Mouse (Mus musculus) T-cell, adult 2 months (primary cell): ENCODE measurements around the gene Tex21.

ENCODE experiments used
- DNase-seq: peaks from one replicate; pipeline ENCODE4 v3.0.0; 2022; ENCODE audit warnings: low spot score

Gene Tex21

DNA sequence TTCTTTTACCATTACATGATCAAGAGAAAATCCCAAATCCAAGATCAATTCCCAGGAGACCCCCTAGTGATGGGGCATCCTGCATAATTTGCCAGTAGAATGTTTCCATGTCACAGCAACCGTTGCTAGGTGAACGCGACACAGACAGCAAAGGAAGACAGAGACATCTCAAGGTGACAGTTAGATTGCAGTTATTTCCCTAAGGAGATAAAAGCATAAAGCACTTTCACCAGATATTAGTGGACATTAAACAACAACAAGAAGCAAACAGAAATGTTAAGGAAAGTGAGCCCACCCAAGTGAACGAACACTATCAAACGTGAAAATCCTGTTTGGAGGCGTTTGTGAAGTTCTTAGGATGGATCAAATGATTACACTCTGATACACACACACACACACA lies at the start of gene Tex21:
Gene Tex21, minus strand, starts transcription at position 101 of the 400 bp plus-strand sequence.
- DNase-seq: no peak

DNA sequence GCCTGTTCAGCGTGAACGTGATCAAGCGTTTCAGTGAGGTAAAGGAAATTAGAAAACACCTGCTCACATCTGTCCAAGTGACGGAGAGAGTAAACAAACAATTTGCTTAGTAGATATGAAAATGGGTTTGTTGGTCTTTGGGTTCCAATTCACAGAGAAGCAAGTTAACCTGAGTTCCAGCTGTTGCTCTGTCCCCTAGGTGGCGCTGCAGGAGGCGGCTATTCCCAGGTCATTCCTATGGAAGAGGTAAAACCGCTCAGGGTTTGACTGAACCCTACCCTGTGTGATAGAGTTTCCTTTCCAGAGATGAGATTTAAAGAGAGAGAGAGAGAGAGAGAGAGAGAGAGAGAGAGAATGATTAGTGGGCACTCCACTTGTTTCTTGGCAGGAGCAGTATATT lies 46.6 kb upstream of the Tex21 start:
- peak; percentile 6 for DNase-seq

DNA sequence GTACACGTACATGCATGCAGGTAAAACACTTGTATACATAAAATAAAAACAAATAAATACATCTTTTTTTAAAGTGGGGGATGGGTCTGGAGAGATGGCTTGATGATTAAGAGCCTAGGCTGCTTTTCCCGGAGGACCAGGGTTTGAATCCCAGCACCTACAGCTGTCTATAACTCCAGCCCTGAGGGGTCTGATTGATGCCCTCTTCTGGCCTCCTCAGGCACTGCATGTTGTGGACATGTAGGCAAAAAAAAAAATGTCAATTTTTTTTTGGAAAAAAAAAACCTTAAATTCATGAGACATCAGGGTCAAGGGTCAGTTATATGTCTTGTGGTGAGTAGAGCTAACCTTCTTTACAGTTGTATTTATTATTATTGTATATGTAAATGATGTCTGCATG lies 43.7 kb upstream of the Tex21 start:
- DNase-seq: no peak

DNA sequence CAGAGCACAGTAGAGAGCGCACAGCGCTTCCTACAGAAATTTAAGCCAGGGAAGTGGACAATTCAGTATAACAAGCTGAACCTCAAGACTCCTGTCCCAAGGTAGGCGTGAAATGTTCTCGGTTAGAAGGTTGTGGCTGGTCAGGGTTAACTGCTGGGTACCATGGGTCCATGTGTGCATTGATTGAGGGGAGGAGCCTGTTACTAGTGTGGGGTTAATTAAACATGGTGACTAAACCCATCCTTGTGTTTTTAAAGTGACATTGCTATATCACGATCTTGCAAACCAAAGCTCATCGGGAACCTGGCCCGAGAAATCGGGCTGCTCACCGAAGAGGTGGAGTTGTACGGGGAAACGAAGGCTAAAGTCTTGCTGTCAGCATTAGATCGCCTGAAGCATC lies 42.9 kb upstream of the Tex21 start:
- DNase-seq: no peak

- DNase-seq: no peak
Measured at GRCm38 (mm10) chr12:76288494-76288893, 41.9 kb upstream of the Tex21 start.

- no peak for DNase-seq
Measured at GRCm38 (mm10) chr12:76287986-76288385, 41.4 kb upstream of the Tex21 start.

DNA sequence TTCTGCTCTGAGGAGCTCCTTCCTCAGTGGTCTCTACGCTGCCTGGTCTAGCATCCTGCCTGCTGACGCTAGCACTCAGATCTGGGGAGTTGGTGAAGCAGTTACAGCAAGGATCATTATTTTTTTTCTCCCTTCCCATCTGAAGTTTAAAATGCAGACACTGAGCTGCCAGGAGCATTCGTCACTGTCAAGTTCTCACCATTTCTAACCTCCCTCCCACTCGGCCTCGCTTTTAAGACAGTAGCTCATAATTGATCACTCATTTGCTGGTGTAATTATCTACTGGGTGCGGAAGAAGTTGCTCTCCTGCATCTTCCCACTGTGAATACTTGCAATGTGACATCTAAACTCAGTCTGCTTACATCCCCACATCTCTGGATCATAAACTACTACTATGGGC lies 38.9 kb upstream of the Tex21 start:
- DNase-seq: no peak

- DNase-seq: no peak
Measured at GRCm38 (mm10) chr12:76282532-76283173, 36.1 kb upstream of the Tex21 start.

GRCm38 (mm10) chr12:76282132-76282531 lies 35.6 kb upstream of the Tex21 start:
- no peak for DNase-seq

DNA sequence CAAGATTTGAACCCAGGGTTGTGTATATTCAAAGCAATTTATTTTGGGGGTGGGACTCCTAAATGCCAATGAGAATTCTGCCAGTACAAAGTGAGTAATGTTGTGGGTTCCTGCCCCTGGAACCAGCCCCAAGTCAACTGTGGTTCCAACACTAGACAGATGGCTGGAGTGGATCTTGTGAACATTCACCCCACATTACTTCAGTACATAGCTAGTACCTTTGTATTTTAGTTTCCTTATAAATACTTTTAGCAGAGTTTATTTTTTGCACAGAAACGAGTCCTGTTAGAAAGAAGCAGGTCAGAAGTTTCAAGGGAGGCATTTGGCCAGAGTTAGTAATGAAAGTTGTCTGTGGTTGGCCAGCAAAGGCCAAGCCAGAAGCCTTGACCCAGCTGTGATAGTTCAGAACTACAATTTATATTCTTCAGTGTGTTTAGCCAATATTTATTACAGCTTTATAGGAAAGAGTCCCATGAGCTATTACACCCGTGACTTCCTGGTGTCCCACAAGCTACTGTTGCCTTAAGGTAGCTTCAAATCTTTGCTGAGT lies 34.6 kb upstream of the Tex21 start:
- DNase-seq: no peak

GRCm38 (mm10) chr12:76280556-76280955 lies 34.0 kb upstream of the Tex21 start:
- DNase-seq: no peak

DNA sequence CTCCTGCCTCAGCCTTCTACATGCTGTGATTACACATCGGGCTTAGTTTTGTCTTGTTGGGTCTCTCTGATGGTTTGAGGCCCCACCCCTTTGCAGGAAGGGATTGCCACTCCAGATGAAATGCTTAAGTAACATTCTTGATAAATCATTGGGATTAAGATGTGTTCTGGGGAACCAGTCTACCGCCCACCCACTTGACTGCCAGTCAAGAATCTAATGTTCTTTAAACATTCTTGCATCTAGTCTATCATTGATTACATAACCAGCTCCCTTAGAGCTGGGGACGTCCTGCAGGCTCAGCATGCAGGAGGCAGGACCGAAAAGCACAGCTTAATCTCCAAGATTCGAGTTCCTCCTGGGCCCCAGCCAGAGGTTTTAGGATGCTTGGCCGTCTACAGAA lies 31.7 kb upstream of the Tex21 start:
- DNase-seq: no peak

- no peak for DNase-seq
Measured at GRCm38 (mm10) chr12:76272610-76273524, 26.3 kb upstream of the Tex21 start.

DNA sequence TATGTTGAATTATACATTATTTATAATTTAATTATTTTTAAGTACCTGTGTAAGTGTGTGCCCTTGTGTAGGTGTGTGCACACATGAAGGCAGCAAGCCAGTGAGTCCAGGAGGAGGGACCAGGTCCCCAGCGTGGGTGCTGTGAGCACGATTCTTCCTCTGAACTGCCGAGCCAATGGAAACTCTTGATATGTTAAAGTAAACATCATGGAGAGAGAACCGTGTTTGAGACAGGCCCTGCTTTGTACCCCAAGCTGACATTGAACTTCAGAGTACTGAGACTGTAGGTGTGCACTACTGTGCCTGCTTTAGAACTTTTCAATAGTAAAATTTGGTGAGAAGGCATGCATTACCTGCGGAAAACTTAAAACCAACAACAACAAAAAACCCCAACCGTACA lies 25.0 kb upstream of the Tex21 start:
- no peak for DNase-seq

GRCm38 (mm10) chr12:76269196-76269595 lies 22.6 kb upstream of the Tex21 start:
- DNase-seq: no peak

DNA sequence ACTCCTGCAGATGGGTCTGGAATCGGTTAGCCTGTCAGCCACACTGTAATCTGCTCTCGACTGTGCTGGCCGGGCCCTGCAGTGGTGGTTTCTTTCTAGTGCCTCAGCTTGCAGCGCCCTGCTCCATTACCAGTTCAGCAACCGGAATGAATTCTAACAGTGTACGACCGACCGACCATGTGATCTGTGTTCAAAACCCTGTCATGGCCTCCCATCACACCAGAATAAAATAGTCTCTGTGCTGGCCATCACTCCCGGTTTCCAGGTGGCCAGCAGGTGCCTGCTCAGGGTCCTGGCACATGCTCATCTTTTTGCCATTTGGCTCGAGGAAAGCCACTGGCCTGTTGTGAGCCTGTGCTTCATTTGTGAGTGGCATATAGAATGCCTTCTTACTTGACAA lies 22.1 kb upstream of the Tex21 start:
- no peak for DNase-seq

DNA sequence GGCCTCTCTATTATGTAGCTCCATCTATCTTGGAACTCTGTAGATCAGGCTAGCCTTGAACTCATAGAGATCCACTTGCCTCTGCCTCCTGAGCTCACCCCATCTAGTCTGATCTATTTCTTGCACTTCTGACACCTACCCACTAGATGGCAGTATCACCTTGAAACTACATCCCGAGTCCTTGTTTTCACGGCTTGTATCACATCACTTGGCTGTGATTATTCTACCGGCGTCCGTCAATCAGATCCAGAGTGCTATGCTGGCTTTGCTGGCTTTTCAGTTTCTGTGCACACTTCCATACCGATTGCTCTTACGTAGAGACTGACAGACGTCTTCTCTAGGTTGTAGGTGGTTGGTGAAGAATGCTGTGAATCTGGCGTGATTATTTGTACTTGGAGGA lies 20.3 kb upstream of the Tex21 start:
- DNase-seq: peak; percentile 28

DNA sequence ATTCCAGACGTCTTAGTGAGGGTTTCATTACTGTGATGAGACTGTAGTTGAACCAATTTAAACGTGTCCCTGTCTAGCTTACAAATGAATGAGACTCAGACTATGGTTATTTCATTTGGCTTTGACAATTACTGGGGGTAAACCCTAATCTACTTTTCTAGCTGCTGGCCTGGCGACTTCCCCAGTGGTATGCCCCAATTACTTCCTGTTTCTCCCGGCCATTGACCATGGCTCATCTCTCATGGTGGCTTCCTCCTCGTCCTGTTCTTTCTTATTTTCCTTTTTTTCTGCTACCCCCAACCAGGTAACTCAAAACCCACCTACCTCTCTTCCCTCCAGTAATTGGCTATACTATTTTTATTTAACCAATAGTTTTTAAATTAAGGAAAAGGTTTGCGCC lies 18.5 kb upstream of the Tex21 start:
- no peak for DNase-seq

DNA sequence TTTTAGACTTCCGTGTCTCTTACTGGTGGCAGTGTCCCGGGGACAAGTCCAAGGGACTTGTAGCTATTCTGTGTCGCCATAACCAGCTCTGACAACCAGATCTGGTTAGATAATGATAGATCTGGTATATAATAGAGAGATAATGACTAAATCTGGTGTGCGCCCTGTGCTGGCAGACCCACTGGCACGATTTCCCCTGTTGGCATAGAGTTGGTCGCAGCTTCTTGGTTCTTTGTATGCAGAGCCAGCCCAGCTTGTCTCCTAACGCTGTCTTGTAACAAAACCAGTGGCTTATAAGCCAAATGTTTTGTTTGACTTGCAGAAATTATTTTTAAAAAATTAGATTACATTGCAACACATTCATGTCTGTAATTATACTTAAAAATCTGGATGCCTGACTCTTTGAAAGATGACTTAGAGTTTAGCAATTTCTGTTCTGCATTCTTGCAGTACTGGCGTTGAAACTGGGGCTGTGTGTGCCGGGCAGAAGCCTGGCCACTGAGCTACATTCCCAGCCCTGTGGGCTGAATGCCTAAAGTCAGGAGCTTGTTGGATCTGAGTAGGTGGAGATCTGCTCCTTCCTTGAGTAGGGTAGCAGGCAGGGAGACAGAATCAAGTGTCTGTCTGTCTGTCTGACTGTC lies 17.9 kb upstream of the Tex21 start:
- DNase-seq: no peak

- DNase-seq: no peak
Measured at GRCm38 (mm10) chr12:76263876-76264275, 17.3 kb upstream of the Tex21 start.

- DNase-seq: no peak
Measured at GRCm38 (mm10) chr12:76262918-76263317, 16.4 kb upstream of the Tex21 start.

DNA sequence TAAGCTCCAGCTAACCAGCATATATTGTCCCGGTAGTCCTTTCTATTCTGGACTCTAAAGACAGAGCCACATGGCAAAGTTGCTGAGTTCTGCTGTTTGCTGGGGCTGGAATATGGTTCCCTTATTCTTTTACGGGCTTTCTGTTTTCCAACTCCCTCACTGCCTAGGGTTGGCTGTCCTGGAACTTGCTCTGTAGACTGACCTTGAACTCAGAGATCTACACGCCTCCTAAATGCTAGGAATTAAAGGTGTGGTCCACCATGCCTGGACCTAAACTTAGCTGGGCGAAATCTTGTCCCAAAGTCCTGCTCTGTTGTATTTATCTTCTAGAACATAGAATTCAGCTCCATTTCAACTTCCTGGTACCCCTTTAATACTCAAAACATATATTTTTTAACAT lies 15.0 kb upstream of the Tex21 start:
- DNase-seq: no peak

DNA sequence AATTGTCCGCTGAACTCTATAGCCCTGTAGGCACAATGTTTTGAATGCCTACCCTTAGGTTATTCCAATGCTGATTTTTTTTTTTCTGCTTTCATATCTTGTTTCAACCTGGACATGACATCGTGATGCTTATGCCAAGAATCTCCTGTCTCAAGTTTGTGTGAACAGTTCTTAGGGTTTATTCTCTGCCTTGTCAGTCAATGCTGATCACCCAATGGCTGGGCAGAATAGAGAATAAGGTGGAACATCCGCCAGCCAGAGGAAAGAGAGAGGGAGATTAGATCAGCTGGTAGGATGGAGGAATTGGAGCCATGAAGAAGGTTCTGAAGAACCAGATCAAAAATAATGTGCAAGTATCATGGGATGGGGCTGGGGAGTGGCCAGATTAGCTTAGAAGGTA lies 14.1 kb upstream of the Tex21 start:
- no peak for DNase-seq
